Mouse (Mus musculus) midbrain, embryonic 15.5 days (tissue): Measurements from ENCODE around the gene Thap8. TPM values are rescaled to one million over a fixed set of nuclear protein-coding genes. Genes with fewer than 3 reads are reported as not detected.
A peak's percentile ranks its signal among the peaks of the same experiment; 100 is the strongest.

ENCODE experiments used
- ATAC-seq: fragments of 200-750 bp; cut with Nextera tagmentation; replicated peaks from 2 replicates; pipeline ENCODE4 v1.8.0; 2017; ENCODE audit warnings: moderate TSS enrichment
- H3K27ac ChIP-seq: fragments of 300-500 bp; sonication (generic); 2 replicates; pipeline ENCODE4 v1.5.1; 2015; ENCODE audit warnings: mild to moderate bottlenecking, inconsistent platforms
- H3K27me3 ChIP-seq: fragments of 300-500 bp; sonication (generic); replicated peaks from 2 replicates; pipeline ENCODE4 v1.6.1; 2015; ENCODE audit warnings: inconsistent platforms
- H3K36me3 ChIP-seq: fragments of 300-500 bp; sonication (generic); replicated peaks from 2 replicates; pipeline ENCODE4 v1.6.1; 2015; ENCODE audit warnings: inconsistent platforms
- H3K4me1 ChIP-seq: fragments of 300-500 bp; sonication (generic); 2 replicates; pipeline ENCODE4 v1.6.1; 2015; ENCODE audit warnings: inconsistent platforms
- H3K4me2 ChIP-seq: fragments of 300-500 bp; sonication (generic); 2 replicates; pipeline ENCODE4 v1.6.1; 2015; ENCODE audit warnings: inconsistent platforms, mild to moderate bottlenecking, moderate library complexity
- H3K4me3 ChIP-seq: fragments of 300-500 bp; sonication (generic); 2 replicates; pipeline ENCODE4 v1.5.1; 2015; ENCODE audit warnings: mild to moderate bottlenecking, inconsistent platforms
- H3K9ac ChIP-seq: fragments of 300-500 bp; sonication (generic); 2 replicates; pipeline ENCODE4 v1.6.1; 2015; ENCODE audit warnings: mild to moderate bottlenecking, inconsistent platforms
- H3K9me3 ChIP-seq: fragments of 300-500 bp; sonication (generic); 2 replicates; pipeline ENCODE4 v1.6.1; 2016; ENCODE audit warnings: inconsistent platforms
- WGBS: fragments of 180-500 bp; shearing (Covaris S2); methylation state at CpG from one replicate; pipeline ENCODE4 v1.1.7; 2015; ENCODE audit warnings: mixed read lengths; 5-methylcytosine and 5-hydroxymethylcytosine counted together
- polyA plus RNA-seq: library from polyadenylated mRNA; unstranded; fragments of >200 nt; fragmentation: Nextera tagmentation; extraction: Ambion mirVana; gene quantifications from 2 replicates; pipeline ENCODE4 v1.2.1, GENCODE M21; 2015

The Thap8 gene
- polyA plus RNA-seq, 1 experiment from 2014 or later, result 1.5 TPM

GRCm38 (mm10) chr7:30289714-30290399 lies 10.0 kb downstream of the Thap8 start:
- H3K4me1 ChIP-seq, result peaks cover 32% of the 10 kb centered on the region
- no peak overlapping the region for H3K4me3 ChIP-seq
- no peaks in the 10 kb centered on the region for H3K9me3 ChIP-seq
- H3K9ac ChIP-seq, result no peak overlapping the region
- no peak overlapping the region for H3K4me2 ChIP-seq
- no peak overlapping the region for H3K27ac ChIP-seq
- H3K36me3 ChIP-seq, result peaks cover under 1% of the 10 kb centered on the region; the same call in 1 of the 2 replicates
- no peak for ATAC-seq
- 49% methylated on average over 10 of the region's 10 CpGs for WGBS
- H3K27me3 ChIP-seq, result no peaks in the 10 kb centered on the region

GRCm38 (mm10) chr7:30291215-30292131 lies 11.6 kb downstream of the Thap8 start, which contains the start of gene Clip3:
Gene Clip3, plus strand, starts transcription at chr7:30291728.
- ATAC-seq, result peak; percentile 77
- H3K27me3 ChIP-seq, result no peaks in the 10 kb centered on the region
- H3K4me2 ChIP-seq, result peak within 1 kb of the TSS; percentile 81
- peak within 1 kb of the TSS; percentile 85 for H3K27ac ChIP-seq
- H3K9ac ChIP-seq, result peak within 1 kb of the TSS; percentile 97
- WGBS, result 6% methylated on average over 35 of the region's 35 CpGs
- peak within 1 kb of the TSS; percentile 74 for H3K4me3 ChIP-seq
- no peaks in the 10 kb centered on the region for H3K9me3 ChIP-seq
- peaks cover 10% of the 10 kb centered on the region for H3K36me3 ChIP-seq
- peaks cover 38% of the 10 kb centered on the region for H3K4me1 ChIP-seq

GRCm38 (mm10) chr7:30293795-30294194 lies 13.9 kb downstream of the Thap8 start:
- H3K9ac ChIP-seq, result 0 out of 2 replicates have a peak overlapping the region, but pooled peaks have one; percentile 1
- peaks cover 31% of the 10 kb centered on the region for H3K36me3 ChIP-seq
- 0 out of 2 replicates have a peak overlapping the region, but pooled peaks have one; percentile 8 for H3K4me2 ChIP-seq
- WGBS, result 72% methylated on average over 13 of the region's 13 CpGs
- no peak for ATAC-seq
- no peaks in the 10 kb centered on the region for H3K9me3 ChIP-seq
- H3K27ac ChIP-seq, result no peak overlapping the region
- no peaks in the 10 kb centered on the region for H3K27me3 ChIP-seq
- H3K4me3 ChIP-seq, result no peak overlapping the region
- peaks cover 38% of the 10 kb centered on the region for H3K4me1 ChIP-seq

GRCm38 (mm10) chr7:30294296-30294695 lies 14.4 kb downstream of the Thap8 start:
- H3K4me1 ChIP-seq, result peaks cover 38% of the 10 kb centered on the region
- H3K36me3 ChIP-seq, result peaks cover 36% of the 10 kb centered on the region
- WGBS, result 92% methylated on average over 5 of the region's 5 CpGs
- H3K9ac ChIP-seq, result no peak overlapping the region
- H3K4me3 ChIP-seq, result no peak overlapping the region
- no peak overlapping the region for H3K27ac ChIP-seq
- H3K27me3 ChIP-seq, result no peaks in the 10 kb centered on the region
- H3K9me3 ChIP-seq, result no peaks in the 10 kb centered on the region
- no peak overlapping the region for H3K4me2 ChIP-seq
- ATAC-seq, result no peak

DNA sequence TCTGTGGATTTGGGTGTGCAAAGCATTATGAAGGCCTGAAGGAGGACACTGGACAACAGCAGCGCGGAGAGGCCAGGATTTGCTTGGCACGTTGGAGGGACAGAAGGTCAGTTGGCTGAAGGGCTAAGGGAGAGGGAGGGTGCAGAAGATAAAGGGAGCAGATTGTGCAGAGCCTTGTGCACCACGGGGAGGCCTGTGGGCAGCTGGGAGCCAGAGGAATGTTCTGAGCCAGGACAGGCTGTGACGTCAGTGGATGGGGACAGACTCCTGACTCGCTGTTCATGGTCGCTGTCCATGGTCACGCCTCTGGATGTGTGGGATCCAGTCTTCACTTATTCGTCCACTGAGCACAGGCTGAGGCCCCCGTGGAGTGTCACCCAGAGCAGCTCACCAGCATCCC lies 15.2 kb downstream of the Thap8 start:
- H3K4me2 ChIP-seq, result no peak overlapping the region

GRCm38 (mm10) chr7:30296816-30297215 lies 16.9 kb downstream of the Thap8 start:
- no peak overlapping the region for H3K27ac ChIP-seq
- H3K9me3 ChIP-seq, result no peaks in the 10 kb centered on the region
- no peak overlapping the region for H3K9ac ChIP-seq
- no peaks in the 10 kb centered on the region for H3K27me3 ChIP-seq
- peaks cover 53% of the 10 kb centered on the region for H3K36me3 ChIP-seq
- 92% methylated on average over 15 of the region's 15 CpGs for WGBS
- ATAC-seq, result no peak
- no peak overlapping the region for H3K4me3 ChIP-seq
- H3K4me1 ChIP-seq, result peaks cover 32% of the 10 kb centered on the region
- no peak overlapping the region for H3K4me2 ChIP-seq

More for the DNA sequence above, 15.2 kb downstream of the Thap8 start:
- 72% methylated on average over 10 of the region's 10 CpGs for WGBS
- no peak overlapping the region for H3K9ac ChIP-seq
- no peak overlapping the region for H3K4me3 ChIP-seq
- no peaks in the 10 kb centered on the region for H3K9me3 ChIP-seq
- peaks cover 40% of the 10 kb centered on the region for H3K36me3 ChIP-seq
- no peaks in the 10 kb centered on the region for H3K27me3 ChIP-seq
- H3K4me1 ChIP-seq, result peaks cover 38% of the 10 kb centered on the region
- no peak for ATAC-seq
- H3K27ac ChIP-seq, result no peak overlapping the region

GRCm38 (mm10) chr7:30297266-30297665 lies 17.4 kb downstream of the Thap8 start:
- Histone ChIP-seq H3K9me3 (no peaks in the 10 kb centered on the region), H3K27me3 (no peaks in the 10 kb centered on the region), H3K36me3 (peaks cover 58% of the 10 kb centered on the region), H3K4me1 (peaks cover 29% of the 10 kb centered on the region), H3K4me3 (no peak overlapping the region), H3K9ac (no peak overlapping the region), H3K27ac (no peak overlapping the region), H3K4me2 (no peak overlapping the region)
- 88% methylated on average over 16 of the region's 16 CpGs for WGBS
- ATAC-seq, result no peak

GRCm38 (mm10) chr7:30300914-30301313 lies 21.0 kb downstream of the Thap8 start:
- Histone ChIP-seq H3K36me3 (peaks cover 75% of the 10 kb centered on the region), H3K4me3 (no peak overlapping the region), H3K4me1 (no peaks in the 10 kb centered on the region), H3K9ac (no peak overlapping the region), H3K27ac (no peak overlapping the region), H3K9me3 (no peaks in the 10 kb centered on the region), H3K27me3 (no peaks in the 10 kb centered on the region), H3K4me2 (no peak overlapping the region)
- WGBS, result 53% methylated on average over 3 of the region's 3 CpGs
- no peak for ATAC-seq

DNA sequence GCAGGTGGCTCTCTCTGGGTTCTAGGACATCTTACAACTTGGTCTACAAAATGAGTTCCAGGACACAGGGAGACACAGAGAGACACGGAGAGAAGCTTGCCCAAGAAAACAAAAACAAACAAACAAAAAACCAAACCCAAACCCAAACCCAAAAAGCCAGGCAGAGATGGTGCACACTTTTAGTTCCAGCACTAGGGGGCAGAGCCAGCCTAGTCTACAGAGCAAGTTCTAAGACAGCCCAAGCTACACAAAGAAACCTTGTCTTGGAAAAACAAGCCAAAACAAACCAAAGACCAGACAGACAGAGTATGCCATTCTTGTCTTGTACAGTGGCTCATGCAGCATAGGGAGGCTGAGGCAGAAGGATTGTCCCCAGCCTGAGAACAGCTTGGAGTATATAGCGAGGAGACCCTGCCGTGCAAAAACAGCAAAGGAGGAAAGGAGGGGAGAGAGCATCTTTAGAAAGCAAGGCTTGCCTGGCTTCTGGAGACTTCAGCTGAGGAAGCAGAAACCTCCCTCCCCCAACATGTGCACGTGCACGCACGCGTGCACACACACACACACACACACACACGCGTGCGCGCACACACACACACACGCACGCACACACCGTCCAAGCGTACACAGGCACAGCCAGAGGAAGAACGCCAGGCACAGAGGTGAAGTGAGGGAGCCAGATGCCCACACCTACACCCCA lies 26.3 kb downstream of the Thap8 start:
- WGBS, result 92% methylated on average over 16 of the region's 16 CpGs
- peaks cover 46% of the 10 kb centered on the region for H3K36me3 ChIP-seq
- ATAC-seq, result no peak
- no peak overlapping the region for H3K27ac ChIP-seq
- peaks cover 23% of the 10 kb centered on the region for H3K4me1 ChIP-seq
- H3K27me3 ChIP-seq, result no peaks in the 10 kb centered on the region
- no peak overlapping the region for H3K4me2 ChIP-seq
- H3K9me3 ChIP-seq, result no peaks in the 10 kb centered on the region
- H3K4me3 ChIP-seq, result no peak overlapping the region
- H3K9ac ChIP-seq, result no peak overlapping the region

DNA sequence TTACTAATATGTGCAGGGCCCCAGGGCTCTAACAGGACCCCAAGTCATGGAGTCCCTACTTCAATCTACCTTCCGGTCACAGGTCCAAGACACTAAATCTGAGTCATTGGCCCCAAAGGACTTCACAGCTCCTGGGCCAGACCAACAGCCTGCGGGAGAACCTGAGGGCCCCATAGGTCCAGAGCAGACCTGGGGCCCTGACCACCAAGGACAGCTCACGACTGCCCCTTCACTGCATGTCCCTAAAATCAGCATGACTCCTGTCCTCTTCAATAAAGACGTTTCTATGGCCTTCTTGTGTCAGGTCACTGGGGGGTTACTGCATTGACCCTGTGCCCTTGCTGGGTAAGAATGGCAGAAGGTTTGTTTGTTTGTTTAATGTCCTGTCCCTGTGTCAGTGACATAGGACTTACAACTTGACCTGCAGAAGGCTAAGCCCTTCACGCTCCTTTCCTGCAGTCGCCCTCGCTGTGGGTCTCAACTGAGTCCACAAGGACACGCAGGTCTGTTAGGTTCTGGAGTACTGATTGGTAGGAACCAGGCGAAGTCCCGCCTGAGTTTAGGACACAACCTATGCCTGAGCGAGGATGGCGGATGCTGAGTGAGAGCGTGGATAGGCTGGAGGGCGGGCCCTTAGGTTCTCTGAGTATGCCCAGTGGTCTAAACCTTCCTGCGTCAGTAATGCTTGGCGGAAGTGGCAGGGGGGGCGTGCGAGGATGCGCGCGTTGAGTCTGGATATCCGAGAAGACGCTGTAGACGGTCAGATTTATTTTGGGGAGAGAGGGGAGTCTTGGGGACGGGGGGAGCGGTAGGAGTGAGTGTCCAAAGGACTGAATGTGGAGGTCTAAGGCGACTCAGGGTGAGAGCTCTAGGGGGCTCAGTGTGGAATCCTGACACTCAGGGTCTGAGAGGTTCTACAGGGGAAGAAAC lies 28.4 kb downstream of the Thap8 start, which contains the start of gene Alkbh6:
TSS of gene Alkbh6 (plus strand) at position 642 of the 930 bp plus-strand sequence.
- Histone ChIP-seq H3K27me3 (no peaks in the 10 kb centered on the region), H3K27ac (peak within 1 kb of the TSS; percentile 59), H3K4me3 (peak within 1 kb of the TSS; percentile 63), H3K9ac (peak within 1 kb of the TSS; percentile 64), H3K36me3 (peaks cover 25% of the 10 kb centered on the region), H3K4me2 (peak within 1 kb of the TSS; percentile 78), H3K4me1 (peaks cover 23% of the 10 kb centered on the region), H3K9me3 (no peaks in the 10 kb centered on the region)
- 5% methylated on average over 27 of the region's 27 CpGs for WGBS
- ATAC-seq, result peak; percentile 99
